Mouse (Mus musculus): Measurements from ENCODE around the gene Psmc2.

The Psmc2 gene

GRCm38 (mm10) chr5:21785053-21785452 lies at the start of gene Psmc2, which contains the start of gene Dnajc2:
TSS of gene Psmc2 (plus strand) at chr5:21785283.
TSS of gene Dnajc2 (minus strand) at chr5:21785251.
- peak; percentile 92 for DNase-seq

GRCm38 (mm10) chr5:21735584-21735983 lies 49.5 kb upstream of the Psmc2 start:
- peak; percentile 75 for DNase-seq

- no peak for DNase-seq
These were observed 49.0 kb upstream of the Psmc2 start for GRCm38 (mm10) chr5:21736046-21736445.

GRCm38 (mm10) chr5:21736956-21737585 lies 48.0 kb upstream of the Psmc2 start, which contains the start of gene Pmpcb:
TSS of gene Pmpcb (plus strand) at chr5:21737141.
- peak; percentile 89 for DNase-seq

GRCm38 (mm10) chr5:21737620-21738019 lies 47.5 kb upstream of the Psmc2 start:
- DNase-seq: no peak

GRCm38 (mm10) chr5:21739120-21739519 lies 46.0 kb upstream of the Psmc2 start:
- DNase-seq: no peak

GRCm38 (mm10) chr5:21739881-21740280 lies 45.2 kb upstream of the Psmc2 start:
- no peak for DNase-seq

GRCm38 (mm10) chr5:21743606-21744005 lies 41.5 kb upstream of the Psmc2 start:
- no peak for DNase-seq

- no peak for DNase-seq
These were observed 40.4 kb upstream of the Psmc2 start for GRCm38 (mm10) chr5:21744651-21745050.

GRCm38 (mm10) chr5:21745966-21746365 lies 39.1 kb upstream of the Psmc2 start:
- no peak for DNase-seq

- no peak for DNase-seq
These were observed 16.6 kb upstream of the Psmc2 start for GRCm38 (mm10) chr5:21768506-21768905.

GRCm38 (mm10) chr5:21769841-21770240 lies 15.2 kb upstream of the Psmc2 start:
- peak; percentile 34 for DNase-seq

- DNase-seq: no peak
These were observed 8.6 kb upstream of the Psmc2 start for GRCm38 (mm10) chr5:21776491-21776890.

- DNase-seq: no peak
These were observed 676 bp upstream of the Psmc2 start for GRCm38 (mm10) chr5:21784161-21785052.

- DNase-seq: no peak
These were observed 693 bp downstream of the Psmc2 start for GRCm38 (mm10) chr5:21785776-21786175.

- DNase-seq: peak; percentile 89
These were observed 1.4 kb downstream of the Psmc2 start for GRCm38 (mm10) chr5:21786258-21787185.

GRCm38 (mm10) chr5:21787186-21788105 lies 2.4 kb downstream of the Psmc2 start:
- no peak for DNase-seq

GRCm38 (mm10) chr5:21789061-21789460 lies 4.0 kb downstream of the Psmc2 start:
- peak; percentile 15 for DNase-seq

- no peak for DNase-seq
These were observed 7.1 kb downstream of the Psmc2 start for GRCm38 (mm10) chr5:21792166-21792565.

- no peak for DNase-seq
These were observed 17.8 kb downstream of the Psmc2 start for GRCm38 (mm10) chr5:21802907-21803306.

GRCm38 (mm10) chr5:21803691-21804188 lies 18.7 kb downstream of the Psmc2 start:
- no peak for DNase-seq

GRCm38 (mm10) chr5:21804837-21805236 lies 19.8 kb downstream of the Psmc2 start:
- no peak for DNase-seq
